Mouse (Mus musculus): ENCODE data around the gene Ier5. TPM values are rescaled to one million over a fixed set of nuclear protein-coding genes. Genes with fewer than 3 reads are reported as not detected.

Gene Ier5
- total RNA-seq, 2 experiments from 2014 or later = 5.7 to 6.8 TPM

- no peak for ATAC-seq (replicated peaks; ENCODE audit: poor library complexity)
These were observed 43.3 kb downstream of the Ier5 start for GRCm38 (mm10) chr1:155056166-155056565.

GRCm38 (mm10) chr1:155055041-155055440 lies 44.4 kb downstream of the Ier5 start:
- no peak for ATAC-seq (replicated peaks; ENCODE audit: poor library complexity)

- ATAC-seq (replicated peaks; ENCODE audit: poor library complexity) = peak; percentile 15
These were observed 45.0 kb downstream of the Ier5 start for GRCm38 (mm10) chr1:155054366-155054965.

GRCm38 (mm10) chr1:155053296-155053695 lies 46.1 kb downstream of the Ier5 start:
- ATAC-seq (replicated peaks; ENCODE audit: poor library complexity) = no peak

- ATAC-seq (replicated peaks; ENCODE audit: poor library complexity) = no peak
These were observed 46.7 kb downstream of the Ier5 start for GRCm38 (mm10) chr1:155052761-155053166.

- ATAC-seq (replicated peaks; ENCODE audit: poor library complexity) = no peak
These were observed 47.2 kb downstream of the Ier5 start for GRCm38 (mm10) chr1:155052131-155052760.

GRCm38 (mm10) chr1:155051701-155052127 lies 47.7 kb downstream of the Ier5 start:
- ATAC-seq (replicated peaks; ENCODE audit: poor library complexity) = no peak

- peak; percentile 20; the same call in 1 of the 2 replicates for ATAC-seq (replicated peaks; ENCODE audit: poor library complexity)
These were observed 48.4 kb downstream of the Ier5 start for GRCm38 (mm10) chr1:155050897-155051592.

- peak; percentile 64 for ATAC-seq (replicated peaks; ENCODE audit: poor library complexity)
These were observed 49.3 kb downstream of the Ier5 start for GRCm38 (mm10) chr1:155050174-155050573.

- ATAC-seq (replicated peaks; ENCODE audit: poor library complexity) = peak; percentile 87
These were observed 50.5 kb downstream of the Ier5 start for GRCm38 (mm10) chr1:155048947-155049346.

Other genes with a start within 250 kb of the Ier5 start
- 0.07 and 0.34 TPM in 2 replicates for gene Cacna1e, start 215.1 kb downstream of the Ier5 start, total RNA-seq (2015)
- gene Cacna1e, start 215.1 kb downstream of the Ier5 start, total RNA-seq (2017) = 0.07 and 0.12 TPM in 2 replicates
- 4.6 and 7.6 TPM in 2 replicates for gene Mr1, start 47.2 kb upstream of the Ier5 start, total RNA-seq (2015)
- gene Mr1, start 47.2 kb upstream of the Ier5 start, total RNA-seq (2017) = 3.3 and 4.1 TPM in 2 replicates
- 11.2 and 17.6 TPM in 2 replicates for gene Stx6, start 59.1 kb upstream of the Ier5 start, total RNA-seq (2015)
- gene Stx6, start 59.1 kb upstream of the Ier5 start, total RNA-seq (2017) = 31.0 and 32.6 TPM in 2 replicates
- gene BC034090, start 144.8 kb upstream of the Ier5 start, total RNA-seq (2015) = 0.07 TPM in 1 of 2 replicates, not detected in the other
- gene BC034090, start 144.8 kb upstream of the Ier5 start, total RNA-seq (2017) = 0.20 TPM in 1 of 2 replicates, not detected in the other